Mouse (Mus musculus) neural tube, embryonic 13.5 days (tissue): Measurements from ENCODE around the gene Ift172. TPM values are rescaled to one million over a fixed set of nuclear protein-coding genes. Genes with fewer than 3 reads are reported as not detected.

Source experiments
- ATAC-seq: fragments of 200-750 bp; cut with Nextera tagmentation; 2 replicates; pipeline ENCODE4 v1.8.0; 2017; ENCODE audit warnings: low read depth, mild to moderate bottlenecking, moderate TSS enrichment, moderate library complexity
- H3K27ac ChIP-seq: fragments of 300-500 bp; sonication (generic); replicated peaks from 2 replicates; pipeline ENCODE4 v1.5.1; 2015; ENCODE audit warnings: moderate library complexity, mild to moderate bottlenecking, inconsistent platforms
- H3K27me3 ChIP-seq: fragments of 300-500 bp; sonication (generic); 2 replicates; pipeline ENCODE4 v1.6.1; 2015; ENCODE audit warnings: mild to moderate bottlenecking, inconsistent platforms
- H3K36me3 ChIP-seq: fragments of 300-500 bp; sonication (generic); 2 replicates; pipeline ENCODE4 v1.6.1; 2015; ENCODE audit warnings: mild to moderate bottlenecking, inconsistent platforms
- H3K4me1 ChIP-seq: fragments of 300-500 bp; sonication (generic); replicated peaks from 2 replicates; pipeline ENCODE4 v1.6.1; 2015; ENCODE audit warnings: inconsistent platforms
- H3K4me2 ChIP-seq: fragments of 300-500 bp; sonication (generic); 2 replicates; pipeline ENCODE4 v1.6.1; 2015; ENCODE audit warnings: inconsistent platforms, mild to moderate bottlenecking, moderate library complexity
- H3K4me3 ChIP-seq: fragments of 300-500 bp; sonication (generic); 2 replicates; pipeline ENCODE4 v1.5.1; 2015; ENCODE audit warnings: mild to moderate bottlenecking, inconsistent platforms
- H3K9ac ChIP-seq: fragments of 300-500 bp; sonication (generic); 2 replicates; pipeline ENCODE4 v1.6.1; 2015; ENCODE audit warnings: moderate library complexity, mild to moderate bottlenecking, inconsistent platforms
- H3K9me3 ChIP-seq: fragments of 300-500 bp; sonication (generic); 2 replicates; pipeline ENCODE4 v1.6.1; 2016; ENCODE audit warnings: inconsistent platforms
- WGBS: fragments of 180-500 bp; shearing (Covaris S2); methylation state at CpG from one replicate; pipeline ENCODE4 v1.1.7; 2015; 5-methylcytosine and 5-hydroxymethylcytosine counted together
- polyA plus RNA-seq: library from polyadenylated mRNA; unstranded; fragments of >200 nt; fragmentation: Nextera tagmentation; extraction: Ambion mirVana; gene quantifications from 2 replicates; pipeline ENCODE4 v1.2.1, GENCODE M21; 2015

Gene Ift172
- polyA plus RNA-seq, 1 experiment from 2014 or later, result 33.3 TPM

DNA sequence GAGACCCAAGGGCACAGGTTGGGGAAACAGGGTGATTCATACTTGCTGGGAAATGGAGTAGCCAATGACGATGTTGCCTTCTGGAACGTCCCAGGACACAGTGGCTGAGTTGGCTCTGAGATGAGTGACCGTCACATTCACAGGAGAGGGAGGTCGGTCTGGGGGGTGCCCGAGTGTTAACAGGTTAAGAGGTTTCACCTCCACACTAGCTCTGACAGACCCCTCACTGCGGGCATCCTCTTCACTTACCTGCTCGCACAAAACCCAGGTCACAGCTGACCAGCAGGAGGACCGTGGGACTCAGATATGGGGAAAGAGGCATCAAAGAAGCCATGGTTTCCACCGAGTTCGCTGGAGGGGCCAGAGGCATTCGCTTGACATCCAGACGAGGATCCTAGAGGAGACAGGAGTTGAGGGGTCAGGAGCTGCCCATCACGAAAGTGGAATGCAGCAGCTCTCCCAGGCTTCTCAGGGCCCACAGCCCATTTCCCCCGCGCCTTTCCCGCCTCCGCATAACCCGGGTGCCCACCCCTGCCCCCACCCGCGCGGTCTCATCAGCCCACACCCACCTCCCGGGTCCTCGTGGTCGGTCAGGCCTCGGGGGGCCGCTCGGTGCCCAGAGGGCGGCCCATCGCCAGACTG is 4.2 kb upstream of the Ift172 start:
- no peak; the same call in 1 of the 2 replicates for ATAC-seq
- peak overlapping the region; percentile 87 for H3K27ac ChIP-seq
- WGBS, result 3% methylated on average over 29 of the region's 29 CpGs

GRCm38 (mm10) chr5:31291361-31291688 is 409 bp upstream of the Ift172 start:
- 6% methylated on average over 9 of the region's 9 CpGs for WGBS
- H3K4me1 ChIP-seq, result peaks cover 43% of the 10 kb centered on the region
- no peaks in the 10 kb centered on the region for H3K27me3 ChIP-seq
- peak overlapping the region; percentile 89 for H3K27ac ChIP-seq
- peak; percentile 41 for ATAC-seq
- H3K4me2 ChIP-seq, result peak overlapping the region; percentile 84
- no peaks in the 10 kb centered on the region for H3K9me3 ChIP-seq
- peaks cover 27% of the 10 kb centered on the region for H3K36me3 ChIP-seq
- H3K4me3 ChIP-seq, result peak overlapping the region; percentile 53
- peak overlapping the region; percentile 67 for H3K9ac ChIP-seq

More for the DNA sequence above, 4.2 kb upstream of the Ift172 start:
- peak overlapping the region; percentile 69 for H3K4me3 ChIP-seq
- H3K9ac ChIP-seq, result peak overlapping the region; percentile 92
- peaks cover 35% of the 10 kb centered on the region for H3K4me1 ChIP-seq
- peaks cover 20% of the 10 kb centered on the region for H3K36me3 ChIP-seq
- H3K27me3 ChIP-seq, result no peaks in the 10 kb centered on the region
- peak overlapping the region; percentile 85 for H3K4me2 ChIP-seq
- H3K9me3 ChIP-seq, result no peaks in the 10 kb centered on the region

- Histone ChIP-seq H3K4me3 (peak overlapping the region; percentile 53; the same call in 1 of the 2 replicates), H3K4me2 (peak overlapping the region; percentile 84), H3K27ac (no peak overlapping the region), H3K9me3 (no peaks in the 10 kb centered on the region), H3K27me3 (no peaks in the 10 kb centered on the region), H3K9ac (peak overlapping the region; percentile 74; the same call in 1 of the 2 replicates), H3K4me1 (peaks cover 38% of the 10 kb centered on the region), H3K36me3 (peaks cover 43% of the 10 kb centered on the region)
- 87% methylated on average over 3 of the region's 3 CpGs for WGBS
- ATAC-seq, result no peak
Measured at GRCm38 (mm10) chr5:31289626-31290230, 1.2 kb downstream of the Ift172 start.

DNA sequence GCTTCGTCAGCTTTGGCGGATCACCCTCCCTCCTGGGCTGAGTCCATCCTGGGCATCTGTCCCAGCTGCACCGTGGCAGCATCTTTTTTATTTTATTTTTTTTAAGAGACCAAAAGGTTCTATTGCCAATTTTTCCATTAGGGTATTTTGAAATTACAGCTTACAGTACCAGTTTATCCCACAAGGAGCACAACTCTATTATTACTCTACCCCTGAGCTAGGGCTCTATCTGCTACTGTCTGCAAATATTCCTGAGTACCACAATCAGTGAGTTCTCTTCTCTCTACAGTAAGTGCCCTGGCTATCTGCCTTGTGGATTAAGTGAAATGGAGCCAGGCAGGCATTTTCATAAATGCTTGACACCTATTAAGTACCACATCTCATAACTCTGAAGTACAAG is 2.3 kb downstream of the Ift172 start:
- Histone ChIP-seq H3K4me3 (no peak overlapping the region), H3K27me3 (no peaks in the 10 kb centered on the region), H3K9ac (no peak overlapping the region), H3K27ac (no peak overlapping the region), H3K4me1 (peaks cover 28% of the 10 kb centered on the region), H3K9me3 (no peaks in the 10 kb centered on the region), H3K36me3 (peaks cover 48% of the 10 kb centered on the region), H3K4me2 (no peak overlapping the region)
- 82% methylated on average over 3 of the region's 3 CpGs for WGBS
- no peak for ATAC-seq

DNA sequence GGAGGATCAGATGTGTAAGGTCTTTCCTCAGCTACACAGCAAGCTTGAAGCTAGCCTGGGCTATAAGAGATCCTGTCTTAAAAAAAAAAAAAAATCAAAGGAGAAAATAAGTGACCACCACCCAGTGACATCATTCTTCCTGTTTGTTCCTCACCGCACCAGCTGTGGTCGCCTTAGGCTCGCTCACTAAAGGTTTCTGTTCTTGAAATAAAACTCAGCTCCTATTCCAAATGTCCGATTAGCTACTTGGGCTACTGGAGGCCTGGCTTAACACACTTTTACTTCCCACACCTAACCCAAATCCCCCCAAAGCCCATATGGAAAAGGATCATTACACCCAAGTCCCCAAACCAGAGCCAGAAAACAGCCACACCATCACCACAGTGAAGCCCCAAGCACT is 2.7 kb downstream of the Ift172 start:
- WGBS, result 77% methylated on average over 4 of the region's 4 CpGs
- no peak for ATAC-seq

DNA sequence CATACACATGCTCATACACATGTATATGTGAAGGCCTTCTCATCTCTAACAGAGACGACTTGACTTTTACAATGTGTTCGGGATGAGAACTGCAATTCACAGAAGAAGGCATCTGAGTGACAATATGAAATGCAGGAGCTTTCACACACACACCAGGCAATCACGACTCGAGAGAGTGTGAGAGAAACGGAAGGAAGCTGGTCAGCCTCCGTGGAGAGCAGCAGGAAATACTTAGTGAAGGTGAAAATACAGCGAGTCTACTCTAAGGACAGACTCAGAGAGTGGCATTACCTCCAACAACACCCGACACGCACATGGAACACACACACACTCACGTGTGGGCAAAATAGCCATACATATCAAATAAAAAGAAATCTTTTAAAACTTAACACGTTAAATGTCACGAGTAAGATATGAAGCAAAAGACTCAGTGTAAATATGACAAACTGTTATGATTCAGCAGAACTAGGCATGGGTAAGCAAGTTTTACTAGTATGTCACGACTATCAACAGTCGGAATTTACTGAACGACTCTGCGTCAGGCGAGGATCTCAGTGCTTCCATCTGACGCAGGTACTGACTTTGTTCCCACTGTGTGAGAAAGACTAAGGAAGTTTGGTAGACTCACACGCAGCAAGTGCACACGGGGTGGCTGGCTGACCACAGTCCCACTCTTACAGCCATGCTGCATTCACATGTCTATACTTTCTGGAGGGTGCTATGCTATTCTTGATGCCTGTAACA is 11.5 kb downstream of the Ift172 start:
- Histone ChIP-seq H3K27ac (no peak overlapping the region), H3K27me3 (no peaks in the 10 kb centered on the region), H3K9ac (no peak overlapping the region), H3K4me3 (no peak overlapping the region), H3K9me3 (no peaks in the 10 kb centered on the region), H3K4me1 (no peaks in the 10 kb centered on the region), H3K36me3 (peaks cover 87% of the 10 kb centered on the region), H3K4me2 (no peak overlapping the region)
- no peak for ATAC-seq
- 89% methylated on average over 20 of the region's 20 CpGs for WGBS

More for the DNA sequence above, 2.7 kb downstream of the Ift172 start:
- Histone ChIP-seq H3K4me2 (no peak overlapping the region), H3K4me3 (no peak overlapping the region), H3K9me3 (no peaks in the 10 kb centered on the region), H3K27ac (no peak overlapping the region), H3K9ac (0 out of 2 replicates have a peak overlapping the region, but pooled peaks have one; percentile 13), H3K4me1 (peaks cover 23% of the 10 kb centered on the region), H3K36me3 (peaks cover 48% of the 10 kb centered on the region), H3K27me3 (no peaks in the 10 kb centered on the region)

GRCm38 (mm10) chr5:31273018-31273417 is 17.9 kb downstream of the Ift172 start:
- peaks cover 78% of the 10 kb centered on the region for H3K36me3 ChIP-seq
- no peak overlapping the region for H3K27ac ChIP-seq
- no peaks in the 10 kb centered on the region for H3K4me1 ChIP-seq
- WGBS, result 91% methylated on average over 6 of the region's 6 CpGs
- ATAC-seq, result no peak
- H3K9me3 ChIP-seq, result no peaks in the 10 kb centered on the region
- no peak overlapping the region for H3K4me3 ChIP-seq
- H3K27me3 ChIP-seq, result no peaks in the 10 kb centered on the region
- no peak overlapping the region for H3K4me2 ChIP-seq
- no peak overlapping the region for H3K9ac ChIP-seq

DNA sequence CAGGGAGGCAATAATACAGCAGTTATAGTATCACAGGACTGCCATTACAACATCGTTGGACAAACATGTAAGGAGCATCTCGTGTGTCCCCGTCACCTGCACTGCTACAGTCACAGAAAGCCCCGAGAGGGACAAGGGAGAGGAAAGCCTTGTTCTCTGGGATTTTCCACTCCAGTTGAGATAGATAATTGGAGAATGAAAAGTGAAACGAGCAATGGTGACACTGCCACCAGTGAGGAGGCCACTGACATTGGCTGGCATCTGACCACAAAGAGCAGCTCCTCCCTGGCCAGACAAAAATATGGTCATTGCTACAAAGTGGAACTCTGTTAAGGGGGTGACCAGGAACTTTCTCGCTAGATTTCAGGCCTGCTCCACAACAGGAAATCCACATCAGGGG is 23.2 kb downstream of the Ift172 start:
- no peaks in the 10 kb centered on the region for H3K9me3 ChIP-seq
- no peaks in the 10 kb centered on the region for H3K4me1 ChIP-seq
- H3K36me3 ChIP-seq, result peaks cover 91% of the 10 kb centered on the region
- no peak overlapping the region for H3K9ac ChIP-seq
- 66% methylated on average over 6 of the region's 6 CpGs for WGBS
- no peak overlapping the region for H3K4me2 ChIP-seq
- no peak overlapping the region for H3K27ac ChIP-seq
- no peak overlapping the region for H3K4me3 ChIP-seq
- no peak for ATAC-seq
- no peaks in the 10 kb centered on the region for H3K27me3 ChIP-seq

DNA sequence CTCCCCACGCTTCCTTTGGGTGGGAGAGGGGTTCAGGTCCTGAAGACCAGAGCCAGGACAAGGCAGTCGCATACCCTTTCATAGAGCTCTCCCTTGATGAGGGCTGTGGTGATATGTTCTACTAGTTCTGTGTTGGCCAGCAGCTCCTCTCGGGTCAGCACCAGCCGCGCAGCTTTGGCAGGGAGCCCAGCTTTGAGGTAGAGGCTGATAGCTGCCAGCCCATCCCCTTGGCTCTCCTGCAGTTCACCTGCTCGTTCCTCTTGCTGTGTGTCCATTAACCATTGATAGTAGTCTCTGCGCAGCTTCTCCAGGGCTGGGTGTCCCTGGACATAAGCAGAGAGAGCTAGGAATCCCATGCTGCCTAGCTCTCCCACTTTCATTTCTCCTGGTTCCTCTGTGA is 24.8 kb downstream of the Ift172 start:
- Histone ChIP-seq H3K4me3 (no peak overlapping the region), H3K4me1 (no peaks in the 10 kb centered on the region), H3K36me3 (peaks cover 96% of the 10 kb centered on the region), H3K4me2 (no peak overlapping the region), H3K27me3 (no peaks in the 10 kb centered on the region), H3K9ac (no peak overlapping the region), H3K27ac (no peak overlapping the region), H3K9me3 (no peaks in the 10 kb centered on the region)
- 94% methylated on average over 7 of the region's 7 CpGs for WGBS
- no peak for ATAC-seq

DNA sequence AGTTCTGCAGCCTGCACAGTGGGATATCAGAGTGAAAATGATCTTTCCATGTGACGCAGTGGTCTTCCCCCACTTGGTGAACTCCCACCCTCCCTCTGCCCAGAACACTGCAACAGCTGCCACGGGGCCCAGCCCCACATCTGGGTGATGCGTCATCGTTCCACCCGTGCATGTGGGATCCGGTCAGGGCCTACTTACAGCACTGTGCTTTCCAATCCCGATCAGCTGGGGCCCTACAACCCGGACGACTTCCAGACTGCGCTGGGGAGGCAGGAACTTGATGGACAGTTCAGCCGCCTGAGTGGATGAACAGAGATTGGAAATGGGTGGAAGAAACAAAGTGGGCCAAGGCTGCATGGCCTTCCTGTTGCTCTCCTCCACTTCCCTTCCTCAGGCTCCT is 33.3 kb downstream of the Ift172 start:
- ATAC-seq, result no peak
- Histone ChIP-seq H3K27me3 (no peaks in the 10 kb centered on the region), H3K4me2 (no peak overlapping the region), H3K4me3 (no peak overlapping the region), H3K9ac (no peak overlapping the region), H3K27ac (no peak overlapping the region), H3K4me1 (no peaks in the 10 kb centered on the region), H3K9me3 (no peaks in the 10 kb centered on the region), H3K36me3 (peaks cover 91% of the 10 kb centered on the region)
- 93% methylated on average over 11 of the region's 11 CpGs for WGBS

GRCm38 (mm10) chr5:31255971-31256370 is 34.9 kb downstream of the Ift172 start:
- H3K4me1 ChIP-seq, result peaks cover 10% of the 10 kb centered on the region
- no peak overlapping the region for H3K27ac ChIP-seq
- no peak for ATAC-seq
- H3K36me3 ChIP-seq, result peaks cover 91% of the 10 kb centered on the region
- no peak overlapping the region for H3K4me2 ChIP-seq
- H3K9ac ChIP-seq, result no peak overlapping the region
- WGBS, result 92% methylated on average over 2 of the region's 2 CpGs
- no peaks in the 10 kb centered on the region for H3K27me3 ChIP-seq
- no peaks in the 10 kb centered on the region for H3K9me3 ChIP-seq
- H3K4me3 ChIP-seq, result no peak overlapping the region

- Histone ChIP-seq H3K27ac (no peak overlapping the region), H3K36me3 (peaks cover 91% of the 10 kb centered on the region), H3K4me3 (no peak overlapping the region), H3K9ac (no peak overlapping the region), H3K4me1 (peaks cover 11% of the 10 kb centered on the region), H3K27me3 (no peaks in the 10 kb centered on the region), H3K4me2 (no peak overlapping the region), H3K9me3 (no peaks in the 10 kb centered on the region)
- 89% methylated on average over 2 of the region's 2 CpGs for WGBS
- ATAC-seq, result no peak
Measured at GRCm38 (mm10) chr5:31255381-31255780, 35.5 kb downstream of the Ift172 start.
